Mouse (Mus musculus) left cerebral cortex, adult 11 months (tissue): ENCODE results near the gene Ddo.

ENCODE experiments used
- DNase-seq: peaks from one replicate; pipeline ENCODE4 v3.0.0; 2022; ENCODE audit warnings: low spot score

Gene Ddo

GRCm38 (mm10) chr10:40629656-40630311, at the start of gene Ddo:
TSS of gene Ddo (plus strand) at chr10:40630011.
- peak; percentile 37 for DNase-seq

GRCm38 (mm10) chr10:40583584-40584255, 46.1 kb upstream of the Ddo start:
- no peak for DNase-seq

GRCm38 (mm10) chr10:40592186-40592585, 37.6 kb upstream of the Ddo start:
- DNase-seq = no peak

GRCm38 (mm10) chr10:40597177-40597576, 32.6 kb upstream of the Ddo start:
- no peak for DNase-seq

GRCm38 (mm10) chr10:40604706-40605394, 25.0 kb upstream of the Ddo start:
- DNase-seq = no peak

GRCm38 (mm10) chr10:40617973-40618372, 11.8 kb upstream of the Ddo start:
- DNase-seq = no peak

GRCm38 (mm10) chr10:40619760-40620159, 10.1 kb upstream of the Ddo start:
- DNase-seq = no peak

- no peak for DNase-seq
These were observed 671 bp upstream of the Ddo start for GRCm38 (mm10) chr10:40629140-40629539.

- no peak for DNase-seq
These were observed 646 bp downstream of the Ddo start for GRCm38 (mm10) chr10:40630457-40630856.

- no peak for DNase-seq
These were observed 1.1 kb downstream of the Ddo start for GRCm38 (mm10) chr10:40630961-40631360.

- no peak for DNase-seq
These were observed 2.3 kb downstream of the Ddo start for GRCm38 (mm10) chr10:40632087-40632486.

- DNase-seq = no peak
These were observed 7.5 kb downstream of the Ddo start for GRCm38 (mm10) chr10:40637331-40637730.

GRCm38 (mm10) chr10:40638276-40638675, 8.5 kb downstream of the Ddo start:
- DNase-seq = peak; percentile 77

- no peak for DNase-seq
These were observed 9.3 kb downstream of the Ddo start for GRCm38 (mm10) chr10:40638823-40639819.

GRCm38 (mm10) chr10:40640406-40640805, 10.6 kb downstream of the Ddo start:
- DNase-seq = no peak

GRCm38 (mm10) chr10:40641901-40642300, 12.1 kb downstream of the Ddo start:
- DNase-seq = no peak

GRCm38 (mm10) chr10:40643126-40643525, 13.3 kb downstream of the Ddo start:
- DNase-seq = no peak

GRCm38 (mm10) chr10:40644456-40644855, 14.6 kb downstream of the Ddo start:
- DNase-seq = no peak

- no peak for DNase-seq
These were observed 15.5 kb downstream of the Ddo start for GRCm38 (mm10) chr10:40645346-40645745.

GRCm38 (mm10) chr10:40648776-40649175, 19.0 kb downstream of the Ddo start:
- DNase-seq = no peak

GRCm38 (mm10) chr10:40649634-40650033, 19.8 kb downstream of the Ddo start:
- DNase-seq = no peak

- no peak for DNase-seq
These were observed 21.9 kb downstream of the Ddo start for GRCm38 (mm10) chr10:40651676-40652075.
